Mouse (Mus musculus) midbrain, postnatal 0 days (tissue): ENCODE results near the gene Tex48. TPM values are rescaled to one million over a fixed set of nuclear protein-coding genes. Genes with fewer than 3 reads are reported as not detected.

Experiments
- ATAC-seq: fragments of 200-750 bp; cut with Nextera tagmentation; 2 replicates; pipeline ENCODE4 v1.8.0; 2017; ENCODE audit warnings: moderate number of reproducible peaks, mild to moderate bottlenecking, moderate TSS enrichment, moderate library complexity; ENCODE audit not compliant: low FRiP score
- DNase-seq: peaks from one replicate; pipeline ENCODE4 v3.0.0-alpha.2; 2015; ENCODE audit warnings: low spot score
- H3K27ac ChIP-seq: fragments of 300-500 bp; sonication (generic); 2 replicates; pipeline ENCODE4 v1.5.1; 2014; ENCODE audit warnings: low read depth, mild to moderate bottlenecking, low read length, mixed read lengths
- H3K27me3 ChIP-seq: fragments of 300-500 bp; sonication (generic); 2 replicates; pipeline ENCODE4 v1.6.1; 2014; ENCODE audit warnings: low read length, control low read depth, mixed read lengths; ENCODE audit not compliant: insufficient read depth
- H3K36me3 ChIP-seq: fragments of 300-500 bp; sonication (generic); 2 replicates; pipeline ENCODE4 v1.6.1; 2014; ENCODE audit warnings: low read length, control low read depth, mixed read lengths; ENCODE audit not compliant: insufficient read depth
- H3K4me1 ChIP-seq: fragments of 300-500 bp; sonication (generic); 2 replicates; pipeline ENCODE4 v1.6.1; 2014; ENCODE audit warnings: mild to moderate bottlenecking, control low read depth, antibody characterized with exemption, low read length, mixed read lengths; ENCODE audit not compliant: insufficient read depth
- H3K4me2 ChIP-seq: fragments of 300-500 bp; sonication (generic); 2 replicates; pipeline ENCODE4 v1.6.1; 2014; ENCODE audit warnings: low read depth, mild to moderate bottlenecking, low read length, mixed read lengths; ENCODE audit not compliant: poor library complexity, severe bottlenecking
- H3K4me3 ChIP-seq: fragments of 300-500 bp; sonication (generic); 2 replicates; pipeline ENCODE4 v1.5.1; 2014; ENCODE audit warnings: low read depth, mild to moderate bottlenecking, low read length, moderate library complexity
- H3K9ac ChIP-seq: fragments of 300-500 bp; sonication (generic); replicated peaks from 2 replicates; pipeline ENCODE4 v1.6.1; 2014; ENCODE audit warnings: mild to moderate bottlenecking, low read length, moderate library complexity, mixed read lengths; ENCODE audit not compliant: poor library complexity, severe bottlenecking
- H3K9me3 ChIP-seq: fragments of 300-500 bp; sonication (generic); 2 replicates; pipeline ENCODE4 v1.6.1; 2016; ENCODE audit warnings: low read length, control low read depth
- CTCF ChIP-seq: IDR thresholded peaks from 2 replicates; pipeline ENCODE4 v1.5.1; 2016; ENCODE audit warnings: antibody characterized with exemption, mild to moderate bottlenecking
- WGBS: fragments of 180-500 bp; shearing (Covaris S2); extraction: QIAGEN DNeasy Blood & Tissue Kit; methylation state at CpG from one replicate; pipeline ENCODE4 v1.1.7; 2014; 5-methylcytosine and 5-hydroxymethylcytosine counted together
- polyA plus RNA-seq: library from polyadenylated mRNA; unstranded; fragments of >200 nt; fragmentation: Nextera tagmentation; extraction: Ambion mirVana; gene quantifications from 2 replicates; pipeline ENCODE4 v1.2.1, GENCODE M21; 2015
- total RNA-seq: library from RNA; depleted of rRNA; stranded (reverse); fragments of >200 nt; gene quantifications from 2 replicates; pipeline ENCODE4 v1.2.3, GENCODE M21; 2014; rRNA removed

Tex48 gene
- total RNA-seq (not detected in 2 replicates), polyA plus RNA-seq (not detected in 2 replicates)

GRCm38 (mm10) chr4:63622378-63622835 lies at the start of gene Tex48:
TSS of gene Tex48 (minus strand) at chr4:63622428.
- Histone ChIP-seq H3K9ac (no peak within 1 kb of the TSS), H3K27me3 (no peaks in the 10 kb centered on the region), H3K9me3 (no peaks in the 10 kb centered on the region), H3K4me3 (no peak within 1 kb of the TSS), H3K27ac (no peak within 1 kb of the TSS), H3K36me3 (no peaks in the 10 kb centered on the region), H3K4me1 (no peaks in the 10 kb centered on the region), H3K4me2 (no peak within 1 kb of the TSS)
- ATAC-seq (no peak), DNase-seq (peak; percentile 3)
- TF ChIP-seq CTCF, result peak; percentile 37
- 62% methylated on average over 5 of the region's 5 CpGs for WGBS

GRCm38 (mm10) chr4:63668255-63668654 lies 46.0 kb upstream of the Tex48 start:
- Histone ChIP-seq H3K36me3 (no peaks in the 10 kb centered on the region), H3K4me2 (no peak overlapping the region), H3K27ac (no peak overlapping the region), H3K27me3 (no peaks in the 10 kb centered on the region), H3K9me3 (no peaks in the 10 kb centered on the region), H3K4me1 (no peaks in the 10 kb centered on the region), H3K9ac (no peak overlapping the region), H3K4me3 (no peak overlapping the region)
- 76% methylated on average over 4 of the region's 4 CpGs for WGBS
- DNase-seq (no peak), ATAC-seq (no peak)
- TF ChIP-seq CTCF, result no peak

- DNase-seq, result peak; percentile 81
- no peak for ATAC-seq
- H3K36me3 ChIP-seq, result no peaks in the 10 kb centered on the region
- no peaks in the 10 kb centered on the region for H3K27me3 ChIP-seq
- H3K4me3 ChIP-seq, result no peak overlapping the region
- H3K4me2 ChIP-seq, result no peak overlapping the region
- 70% methylated on average over 7 of the region's 7 CpGs for WGBS
- H3K4me1 ChIP-seq, result no peaks in the 10 kb centered on the region
- no peaks in the 10 kb centered on the region for H3K9me3 ChIP-seq
- no peak overlapping the region for H3K27ac ChIP-seq
- no peak overlapping the region for H3K9ac ChIP-seq
- TF ChIP-seq CTCF, result no peak
Measured at GRCm38 (mm10) chr4:63665738-63666137, 43.5 kb upstream of the Tex48 start.

GRCm38 (mm10) chr4:63663279-63663678 lies 41.1 kb upstream of the Tex48 start, which contains the start of gene Gm11214:
TSS of gene Gm11214 (minus strand) at chr4:63663379.
- H3K4me3 ChIP-seq, result no peak within 1 kb of the TSS
- H3K27ac ChIP-seq, result no peak within 1 kb of the TSS
- no peak within 1 kb of the TSS for H3K4me2 ChIP-seq
- TF ChIP-seq CTCF, result no peak
- ATAC-seq (no peak), DNase-seq (no peak)
- no peaks in the 10 kb centered on the region for H3K9me3 ChIP-seq
- no peaks in the 10 kb centered on the region for H3K36me3 ChIP-seq
- no peak within 1 kb of the TSS for H3K9ac ChIP-seq
- no peaks in the 10 kb centered on the region for H3K27me3 ChIP-seq
- 93% methylated on average over 6 of the region's 6 CpGs for WGBS
- H3K4me1 ChIP-seq, result no peaks in the 10 kb centered on the region

- no peak overlapping the region for H3K9ac ChIP-seq
- no peaks in the 10 kb centered on the region for H3K4me1 ChIP-seq
- H3K4me3 ChIP-seq, result no peak overlapping the region
- WGBS, result 70% methylated on average over 1 of the region's 1 CpGs
- no peaks in the 10 kb centered on the region for H3K9me3 ChIP-seq
- TF ChIP-seq CTCF, result no peak
- H3K27ac ChIP-seq, result no peak overlapping the region
- no peaks in the 10 kb centered on the region for H3K27me3 ChIP-seq
- no peak overlapping the region for H3K4me2 ChIP-seq
- ATAC-seq (no peak), DNase-seq (no peak)
- no peaks in the 10 kb centered on the region for H3K36me3 ChIP-seq
Measured at GRCm38 (mm10) chr4:63661857-63662256, 39.6 kb upstream of the Tex48 start.

GRCm38 (mm10) chr4:63661426-63661825 lies 39.2 kb upstream of the Tex48 start:
- peak; percentile 53 for DNase-seq

More at GRCm38 (mm10) chr4:63661426-63661825, 39.2 kb upstream of the Tex48 start:
- Histone ChIP-seq H3K27ac (no peak overlapping the region), H3K4me1 (no peaks in the 10 kb centered on the region), H3K9ac (no peak overlapping the region), H3K4me2 (no peak overlapping the region), H3K36me3 (no peaks in the 10 kb centered on the region), H3K4me3 (no peak overlapping the region), H3K27me3 (no peaks in the 10 kb centered on the region), H3K9me3 (no peaks in the 10 kb centered on the region)
- ATAC-seq, result no peak
- WGBS, result 33% methylated on average over 1 of the region's 1 CpGs
- TF ChIP-seq CTCF, result no peak
